Comparison of ENCODE assay signal across 8 mouse cellular contexts in genomic region chrX:106014741-106015377, GRCm38 (mm10). TPM values are rescaled to one million over a fixed set of nuclear protein-coding genes. Genes with fewer than 3 reads are reported as not detected.
DNase-seq lines count a peak whose midpoint lies in the region; ATAC-seq and TF ChIP-seq lines count a peak whose summit lies in the region.
"Not testable (repeated sequence)": the region's sequence is repeated elsewhere in the genome, so short reads cannot be mapped to it uniquely, and the experiment has no call there.

No protein-coding gene starts in this region.

- peak overlapping the region; percentile 88 for H3K4me3 ChIP-seq in E14TG2a.4 (replicated peaks; ENCODE audit: low read length)
- H3K4me3 ChIP-seq in embryonic facial prominence, embryonic 13.5 days: peak overlapping the region; percentile 60; the same call in 1 of the 2 replicates
- not testable (repeated sequence) for H3K4me3 ChIP-seq in heart, embryonic 10.5 days; hindbrain, embryonic 15.5 days; midbrain, embryonic 15.5 days; stomach, embryonic 15.5 days (replicated peaks)
- H3K4me3 ChIP-seq in limb, embryonic 10.5 days: peak overlapping the region; percentile 64; the same call in 1 of the 2 replicates
- peak overlapping the region; percentile 68 for H3K4me3 ChIP-seq in liver, embryonic 15.5 days (replicated peaks)

- H3K9me3 ChIP-seq in E14TG2a.4 (ENCODE audit: low read length); embryonic facial prominence, embryonic 13.5 days; heart, embryonic 10.5 days; hindbrain, embryonic 15.5 days; limb, embryonic 10.5 days (replicated peaks); liver, embryonic 15.5 days (replicated peaks); midbrain, embryonic 15.5 days; stomach, embryonic 15.5 days: not testable (repeated sequence)

- not testable (repeated sequence) for DNase-seq in heart, embryonic 10.5 days (ENCODE audit: low spot score); limb, embryonic 10.5 days (ENCODE audit: low spot score)

- peaks cover 18% of the 10 kb centered on the region for H3K4me1 ChIP-seq in E14TG2a.4 (replicated peaks; ENCODE audit: low read depth, low read length)
- H3K4me1 ChIP-seq in embryonic facial prominence, embryonic 13.5 days; heart, embryonic 10.5 days; limb, embryonic 10.5 days; midbrain, embryonic 15.5 days; stomach, embryonic 15.5 days: not testable (repeated sequence)
- H3K4me1 ChIP-seq in hindbrain, embryonic 15.5 days (replicated peaks): peaks cover 13% of the 10 kb centered on the region
- peaks cover 17% of the 10 kb centered on the region for H3K4me1 ChIP-seq in liver, embryonic 15.5 days (replicated peaks)

- ATAC-seq in embryonic facial prominence, embryonic 13.5 days (ENCODE audit: insufficient number of reproducible peaks, insufficient read depth, low FRiP score, low TSS enrichment, low read depth); hindbrain, embryonic 15.5 days (ENCODE audit: low FRiP score, low read depth); liver, embryonic 15.5 days (ENCODE audit: insufficient read depth); midbrain, embryonic 15.5 days (replicated peaks); stomach, embryonic 15.5 days (ENCODE audit: insufficient read depth, low FRiP score, low read depth): not testable (repeated sequence)

- not testable (repeated sequence) for H3K9ac ChIP-seq in embryonic facial prominence, embryonic 13.5 days; hindbrain, embryonic 15.5 days; liver, embryonic 15.5 days; midbrain, embryonic 15.5 days; stomach, embryonic 15.5 days

- H3K27me3 ChIP-seq in E14TG2a.4 (ENCODE audit: insufficient read depth, low read length); embryonic facial prominence, embryonic 13.5 days; heart, embryonic 10.5 days (ENCODE audit: insufficient read depth, poor library complexity, severe bottlenecking); hindbrain, embryonic 15.5 days; liver, embryonic 15.5 days; midbrain, embryonic 15.5 days (replicated peaks); stomach, embryonic 15.5 days (replicated peaks): not testable (repeated sequence)
- H3K27me3 ChIP-seq in limb, embryonic 10.5 days (ENCODE audit: low read depth, poor library complexity, severe bottlenecking): peaks cover 43% of the 10 kb centered on the region

- TF ChIP-seq CTCF in E14TG2a.4 (conservative IDR thresholded peaks at IDR 0.05; ENCODE audit: low read length): not testable (repeated sequence)

- H3K4me2 ChIP-seq in embryonic facial prominence, embryonic 13.5 days: peak overlapping the region; percentile 37
- peak overlapping the region; percentile 49 for H3K4me2 ChIP-seq in hindbrain, embryonic 15.5 days
- peak overlapping the region; percentile 55 for H3K4me2 ChIP-seq in liver, embryonic 15.5 days
- peak overlapping the region; percentile 24; the same call in 1 of the 2 replicates for H3K4me2 ChIP-seq in midbrain, embryonic 15.5 days
- H3K4me2 ChIP-seq in stomach, embryonic 15.5 days: 0 out of 2 replicates have a peak overlapping the region, but pooled peaks have one; percentile 16

- not testable (repeated sequence) for H3K27ac ChIP-seq in embryonic facial prominence, embryonic 13.5 days; hindbrain, embryonic 15.5 days (replicated peaks); limb, embryonic 10.5 days; midbrain, embryonic 15.5 days; stomach, embryonic 15.5 days
- peak overlapping the region; percentile 85; the same call in 1 of the 2 replicates for H3K27ac ChIP-seq in heart, embryonic 10.5 days
- peak overlapping the region; percentile 82 for H3K27ac ChIP-seq in liver, embryonic 15.5 days (replicated peaks)

- H3K36me3 ChIP-seq in E14TG2a.4 (ENCODE audit: insufficient read depth, low read length): peaks cover 21% of the 10 kb centered on the region
- not testable (repeated sequence) for H3K36me3 ChIP-seq in embryonic facial prominence, embryonic 13.5 days; hindbrain, embryonic 15.5 days; midbrain, embryonic 15.5 days (replicated peaks); stomach, embryonic 15.5 days
- H3K36me3 ChIP-seq in heart, embryonic 10.5 days: peaks cover 12% of the 10 kb centered on the region; the same call in 1 of the 2 replicates
- H3K36me3 ChIP-seq in limb, embryonic 10.5 days: peaks cover 19% of the 10 kb centered on the region
- peaks cover 11% of the 10 kb centered on the region; the same call in 1 of the 2 replicates for H3K36me3 ChIP-seq in liver, embryonic 15.5 days (replicated peaks)

- WGBS in embryonic facial prominence, embryonic 13.5 days: 71% methylated on average over 2 of the region's 2 CpGs
- 59% methylated on average over 2 of the region's 2 CpGs for WGBS in heart, embryonic 10.5 days
- 70% methylated on average over 2 of the region's 2 CpGs for WGBS in hindbrain, embryonic 15.5 days
- WGBS in limb, embryonic 10.5 days: 65% methylated on average over 2 of the region's 2 CpGs
- WGBS in liver, embryonic 15.5 days (ENCODE audit: insufficient replicate concordance): 45% methylated on average over 2 of the region's 2 CpGs
- WGBS in midbrain, embryonic 15.5 days: 72% methylated on average over 2 of the region's 2 CpGs
- 69% methylated on average over 2 of the region's 2 CpGs for WGBS in stomach, embryonic 15.5 days

RNA-seq across cellular contexts. Expression of gene Cox7b, which starts 0.6 kb away (rescaled TPM):
- 406 and 420 TPM in 2 replicates for polyA plus RNA-seq in embryonic facial prominence, embryonic 13.5 days (2015; fragmentation: Nextera tagmentation; extraction: Ambion mirVana)
- polyA plus RNA-seq in heart, embryonic 10.5 days (2016; fragmentation: Nextera tagmentation; extraction: Ambion mirVana): 583 and 682 TPM in 2 replicates
- 401 and 490 TPM in 2 replicates for polyA plus RNA-seq in hindbrain, embryonic 15.5 days (2015; fragmentation: Nextera tagmentation; extraction: Ambion mirVana)
- polyA plus RNA-seq in limb, embryonic 10.5 days (2016; fragmentation: Nextera tagmentation; extraction: Ambion mirVana): 335 and 385 TPM in 2 replicates
- 205 and 265 TPM in 2 replicates for polyA plus RNA-seq in liver, embryonic 15.5 days (2015; fragmentation: Nextera tagmentation; extraction: Ambion mirVana)
- 354 and 372 TPM in 2 replicates for polyA plus RNA-seq in midbrain, embryonic 15.5 days (2015; fragmentation: Nextera tagmentation; extraction: Ambion mirVana)
- polyA plus RNA-seq in stomach, embryonic 15.5 days (2015; fragmentation: Nextera tagmentation; extraction: Ambion mirVana): 412 and 422 TPM in 2 replicates

RNA-seq across cellular contexts. Expression of gene Magt1, which starts 3.2 kb away (rescaled TPM):
- 66.4 and 67.6 TPM in 2 replicates for polyA plus RNA-seq in embryonic facial prominence, embryonic 13.5 days (2015; fragmentation: Nextera tagmentation; extraction: Ambion mirVana)
- polyA plus RNA-seq in heart, embryonic 10.5 days (2016; fragmentation: Nextera tagmentation; extraction: Ambion mirVana): 50.2 and 54.4 TPM in 2 replicates
- polyA plus RNA-seq in hindbrain, embryonic 15.5 days (2015; fragmentation: Nextera tagmentation; extraction: Ambion mirVana): 22.4 and 23.6 TPM in 2 replicates
- polyA plus RNA-seq in limb, embryonic 10.5 days (2016; fragmentation: Nextera tagmentation; extraction: Ambion mirVana): 41.6 and 51.5 TPM in 2 replicates
- 29.1 and 30.3 TPM in 2 replicates for polyA plus RNA-seq in liver, embryonic 15.5 days (2015; fragmentation: Nextera tagmentation; extraction: Ambion mirVana)
- 19.0 and 19.4 TPM in 2 replicates for polyA plus RNA-seq in midbrain, embryonic 15.5 days (2015; fragmentation: Nextera tagmentation; extraction: Ambion mirVana)
- 74.3 and 79.6 TPM in 2 replicates for polyA plus RNA-seq in stomach, embryonic 15.5 days (2015; fragmentation: Nextera tagmentation; extraction: Ambion mirVana)

RNA-seq across cellular contexts. Expression of gene Atp7a, which starts 12.2 kb away (rescaled TPM):
- polyA plus RNA-seq in embryonic facial prominence, embryonic 13.5 days (2015; fragmentation: Nextera tagmentation; extraction: Ambion mirVana): 23.5 and 28.3 TPM in 2 replicates
- polyA plus RNA-seq in heart, embryonic 10.5 days (2016; fragmentation: Nextera tagmentation; extraction: Ambion mirVana): 18.3 and 24.0 TPM in 2 replicates
- 12.5 and 14.0 TPM in 2 replicates for polyA plus RNA-seq in hindbrain, embryonic 15.5 days (2015; fragmentation: Nextera tagmentation; extraction: Ambion mirVana)
- polyA plus RNA-seq in limb, embryonic 10.5 days (2016; fragmentation: Nextera tagmentation; extraction: Ambion mirVana): 27.4 and 34.6 TPM in 2 replicates
- polyA plus RNA-seq in liver, embryonic 15.5 days (2015; fragmentation: Nextera tagmentation; extraction: Ambion mirVana): 9.4 and 11.5 TPM in 2 replicates
- 15.0 and 16.3 TPM in 2 replicates for polyA plus RNA-seq in midbrain, embryonic 15.5 days (2015; fragmentation: Nextera tagmentation; extraction: Ambion mirVana)
- 22.5 and 24.8 TPM in 2 replicates for polyA plus RNA-seq in stomach, embryonic 15.5 days (2015; fragmentation: Nextera tagmentation; extraction: Ambion mirVana)
